Mouse (Mus musculus) forebrain, embryonic 10.5 days (tissue): ENCODE data around the gene Pkp2. TPM values are rescaled to one million over a fixed set of nuclear protein-coding genes. Genes with fewer than 3 reads are reported as not detected.

Experiments
- DNase-seq: peaks from one replicate; pipeline ENCODE4 v3.0.0-alpha.2; 2017; ENCODE audit warnings: low spot score; ENCODE audit errors: extremely low spot score
- H3K27ac ChIP-seq: fragments of 300-500 bp; sonication (generic); 2 replicates; pipeline ENCODE4 v1.5.1; 2016; ENCODE audit warnings: mild to moderate bottlenecking
- H3K27me3 ChIP-seq: fragments of 300-500 bp; sonication (generic); 2 replicates; pipeline ENCODE4 v1.6.1; 2016; ENCODE audit warnings: mild to moderate bottlenecking; ENCODE audit not compliant: poor library complexity, severe bottlenecking
- H3K36me3 ChIP-seq: fragments of 300-500 bp; sonication (generic); replicated peaks from 2 replicates; pipeline ENCODE4 v1.6.1; 2016; ENCODE audit warnings: mild to moderate bottlenecking, moderate library complexity
- H3K4me1 ChIP-seq: fragments of 300-500 bp; sonication (generic); 2 replicates; pipeline ENCODE4 v1.6.1; 2016
- H3K4me3 ChIP-seq: fragments of 300-500 bp; sonication (generic); 2 replicates; pipeline ENCODE4 v1.5.1; 2016; ENCODE audit warnings: mild to moderate bottlenecking, moderate library complexity
- H3K9me3 ChIP-seq: fragments of 300-500 bp; sonication (generic); 2 replicates; pipeline ENCODE4 v1.6.1; 2016; ENCODE audit warnings: mild to moderate bottlenecking, moderate library complexity
- WGBS: fragments of 180-500 bp; shearing (Covaris S2); methylation state at CpG from one replicate; pipeline ENCODE4 v1.1.7; 2016; 5-methylcytosine and 5-hydroxymethylcytosine counted together
- polyA plus RNA-seq: library from polyadenylated mRNA; unstranded; fragments of >200 nt; fragmentation: Nextera tagmentation; extraction: Ambion mirVana; gene quantifications from 2 replicates; pipeline ENCODE4 v1.2.1, GENCODE M21; 2016

The Pkp2 gene
- polyA plus RNA-seq, 1 experiment from 2014 or later: 6.4 TPM

DNA sequence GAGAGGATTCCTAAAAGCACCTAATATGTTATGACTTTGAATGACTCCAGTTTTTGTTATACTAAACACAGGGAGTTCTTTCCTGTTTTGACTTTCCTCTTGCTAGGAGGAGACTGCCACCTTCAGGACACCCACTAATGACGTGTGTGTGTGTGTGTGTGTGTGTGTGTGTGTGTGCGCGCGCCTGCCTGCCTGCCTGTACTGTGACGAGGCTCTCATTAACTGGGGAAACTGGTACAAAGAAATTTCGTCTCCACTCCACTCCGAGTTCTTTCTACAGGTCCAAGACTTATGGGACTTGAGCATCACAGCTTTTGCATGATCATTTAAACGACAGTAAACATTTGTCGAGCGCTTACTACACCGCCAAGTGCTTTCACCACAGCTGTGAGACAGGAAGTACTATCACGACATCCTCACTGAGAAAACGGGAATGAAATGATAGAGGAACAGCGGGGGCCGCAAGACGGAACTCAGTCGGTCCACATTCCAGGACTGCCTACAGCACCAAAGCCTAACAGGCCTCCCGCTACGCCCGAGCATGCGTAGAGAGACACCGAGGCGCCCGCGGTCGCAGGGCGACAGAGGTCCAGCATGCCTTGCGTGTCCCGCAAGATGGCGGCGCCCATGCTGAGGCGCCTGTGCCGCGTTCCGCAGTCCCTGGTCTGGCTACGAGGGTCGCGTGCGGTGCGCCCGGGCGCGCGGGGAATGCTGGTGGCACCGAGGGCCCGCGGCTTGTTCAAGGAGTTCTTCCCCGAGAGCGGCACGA, 89.4 kb downstream of the Pkp2 start, which contains the start of gene Yars2:
Yars2 (plus strand) TSS at position 597 of the 769 bp plus-strand sequence.
- H3K36me3 ChIP-seq: peaks cover 19% of the 10 kb centered on the region
- peak; percentile 89 for DNase-seq
- WGBS: under 1% methylated on average over 50 of the region's 50 CpGs
- no peaks in the 10 kb centered on the region for H3K27me3 ChIP-seq
- H3K4me3 ChIP-seq: peak within 1 kb of the TSS; percentile 94
- peaks cover 19% of the 10 kb centered on the region for H3K4me1 ChIP-seq
- peak within 1 kb of the TSS; percentile 97 for H3K27ac ChIP-seq
- no peaks in the 10 kb centered on the region for H3K9me3 ChIP-seq

DNA sequence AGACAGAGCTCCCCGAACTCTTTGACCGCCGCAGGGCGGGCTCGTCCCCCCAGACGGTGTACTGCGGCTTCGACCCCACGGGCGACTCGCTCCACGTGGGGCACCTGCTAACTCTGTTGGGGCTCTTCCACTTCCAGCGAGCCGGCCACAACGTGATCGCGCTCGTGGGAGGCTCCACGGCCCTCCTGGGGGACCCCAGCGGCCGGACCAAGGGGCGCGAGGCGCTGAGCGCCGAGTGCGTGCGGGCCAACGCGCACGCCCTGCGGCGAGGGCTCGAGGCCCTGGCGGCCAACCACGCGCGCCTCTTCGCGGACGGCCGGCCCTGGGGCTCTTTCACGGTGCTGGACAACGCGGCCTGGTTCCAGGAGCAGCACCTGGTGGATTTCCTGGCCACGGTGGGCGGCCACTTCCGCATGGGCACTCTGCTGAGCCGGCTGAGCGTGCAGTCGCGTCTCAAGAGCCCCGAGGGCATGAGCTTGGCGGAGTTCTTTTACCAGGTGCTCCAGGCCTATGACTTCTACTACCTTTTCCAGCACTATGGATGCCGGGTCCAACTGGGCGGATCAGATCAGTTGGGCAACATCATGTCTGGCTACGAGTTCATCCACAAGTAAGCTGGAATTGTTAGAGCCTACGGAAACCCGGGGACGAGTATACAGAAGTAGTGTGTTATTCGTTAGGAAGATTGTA, 90.2 kb downstream of the Pkp2 start:
- Histone ChIP-seq H3K36me3 (peaks cover 26% of the 10 kb centered on the region), H3K27me3 (no peaks in the 10 kb centered on the region), H3K27ac (peak overlapping the region; percentile 97), H3K4me1 (peaks cover 19% of the 10 kb centered on the region), H3K9me3 (no peaks in the 10 kb centered on the region), H3K4me3 (peak overlapping the region; percentile 94)
- DNase-seq: peak; percentile 65
- under 1% methylated on average over 57 of the region's 61 CpGs for WGBS

DNA sequence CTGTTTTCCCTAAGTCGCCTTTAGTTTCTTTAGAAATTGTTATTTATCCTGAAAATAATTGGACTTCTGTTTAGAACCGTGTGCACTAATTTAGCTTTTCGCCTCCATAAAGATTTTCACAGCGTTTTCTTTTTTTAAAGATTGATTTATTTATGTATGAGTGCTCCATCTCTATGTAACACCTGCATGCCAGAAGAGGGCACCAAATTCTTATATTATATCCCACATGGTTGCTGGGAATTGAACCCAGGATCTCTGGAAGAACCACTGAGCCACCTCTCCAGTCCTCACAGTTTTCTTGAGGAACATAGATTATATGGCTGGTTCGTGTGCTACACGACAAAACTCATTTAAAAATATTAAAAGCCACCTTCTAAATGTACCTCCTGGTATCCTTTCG, 90.8 kb downstream of the Pkp2 start:
- no peak for DNase-seq
- Histone ChIP-seq H3K4me3 (peak overlapping the region; percentile 94), H3K27me3 (no peaks in the 10 kb centered on the region), H3K9me3 (no peaks in the 10 kb centered on the region), H3K4me1 (peaks cover 19% of the 10 kb centered on the region), H3K27ac (peak overlapping the region; percentile 97), H3K36me3 (peaks cover 32% of the 10 kb centered on the region)
- WGBS: 23% methylated on average over 7 of the region's 7 CpGs

DNA sequence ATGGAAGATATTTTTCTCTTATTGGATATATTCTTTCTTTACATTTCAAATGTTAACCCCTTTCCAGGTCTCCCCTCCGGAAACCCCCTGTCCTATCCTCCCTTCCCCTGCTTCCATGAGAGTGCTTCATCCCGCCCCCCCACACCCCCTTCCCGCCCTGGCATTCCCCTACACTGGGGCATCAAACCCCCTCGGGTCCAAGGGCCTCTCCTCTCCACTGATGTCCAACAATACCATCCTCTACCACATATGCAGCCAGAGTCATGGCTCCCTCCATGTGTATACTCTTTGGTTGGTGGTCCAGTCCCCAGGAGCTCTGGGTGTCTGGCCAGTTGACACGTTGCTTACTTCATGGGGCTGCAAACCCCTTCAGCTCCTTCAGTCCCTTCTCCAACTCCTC, 98.2 kb downstream of the Pkp2 start:
- Histone ChIP-seq H3K9me3 (no peaks in the 10 kb centered on the region), H3K4me1 (no peaks in the 10 kb centered on the region), H3K27ac (no peak overlapping the region), H3K36me3 (peaks cover 95% of the 10 kb centered on the region), H3K4me3 (no peak overlapping the region), H3K27me3 (no peaks in the 10 kb centered on the region)
- no peak for DNase-seq
- WGBS: 87% methylated on average over 5 of the region's 5 CpGs

Other genes starting within 250 kb of the Pkp2 start
- gene Yars2, start 89.6 kb downstream of the Pkp2 start, polyA plus RNA-seq: 47.8 and 49.5 TPM in 2 replicates
- 55.8 and 56.5 TPM in 2 replicates for gene Dnm1l, start 145.6 kb downstream of the Pkp2 start, polyA plus RNA-seq